Mouse (Mus musculus): ENCODE results near the gene 1810024B03Rik. TPM values are rescaled to one million over a fixed set of nuclear protein-coding genes. Genes with fewer than 3 reads are reported as not detected.
"Not testable (repeated sequence)": the region's sequence is repeated elsewhere in the genome, so short reads cannot be mapped to it uniquely, and the experiment has no call there.

1810024B03Rik gene
- total RNA-seq, 2 experiments from 2014 or later, result 0.84 to 1.1 TPM

DNA sequence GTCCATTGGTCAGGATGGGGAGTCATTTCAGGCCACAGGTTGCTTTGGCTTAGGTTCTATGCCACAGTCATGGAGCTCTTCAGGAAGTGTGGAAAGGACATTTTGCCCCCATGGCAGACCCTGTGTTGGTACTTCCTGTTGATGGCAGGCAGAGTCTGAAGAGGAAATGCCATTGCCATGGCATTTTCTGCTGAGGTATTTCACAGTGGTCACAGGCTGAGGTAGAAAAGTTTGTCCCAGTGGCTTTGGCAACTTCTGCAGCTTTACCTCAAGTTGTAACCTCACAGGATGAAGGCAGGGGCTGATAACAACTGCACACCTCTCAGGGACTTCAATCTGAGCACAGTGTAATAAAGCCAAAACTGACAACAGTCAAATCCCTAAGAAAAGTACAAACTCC lies 18.5 kb downstream of the 1810024B03Rik start:
- ATAC-seq (replicated peaks; ENCODE audit: low FRiP score, poor library complexity, severe bottlenecking), result no peak

DNA sequence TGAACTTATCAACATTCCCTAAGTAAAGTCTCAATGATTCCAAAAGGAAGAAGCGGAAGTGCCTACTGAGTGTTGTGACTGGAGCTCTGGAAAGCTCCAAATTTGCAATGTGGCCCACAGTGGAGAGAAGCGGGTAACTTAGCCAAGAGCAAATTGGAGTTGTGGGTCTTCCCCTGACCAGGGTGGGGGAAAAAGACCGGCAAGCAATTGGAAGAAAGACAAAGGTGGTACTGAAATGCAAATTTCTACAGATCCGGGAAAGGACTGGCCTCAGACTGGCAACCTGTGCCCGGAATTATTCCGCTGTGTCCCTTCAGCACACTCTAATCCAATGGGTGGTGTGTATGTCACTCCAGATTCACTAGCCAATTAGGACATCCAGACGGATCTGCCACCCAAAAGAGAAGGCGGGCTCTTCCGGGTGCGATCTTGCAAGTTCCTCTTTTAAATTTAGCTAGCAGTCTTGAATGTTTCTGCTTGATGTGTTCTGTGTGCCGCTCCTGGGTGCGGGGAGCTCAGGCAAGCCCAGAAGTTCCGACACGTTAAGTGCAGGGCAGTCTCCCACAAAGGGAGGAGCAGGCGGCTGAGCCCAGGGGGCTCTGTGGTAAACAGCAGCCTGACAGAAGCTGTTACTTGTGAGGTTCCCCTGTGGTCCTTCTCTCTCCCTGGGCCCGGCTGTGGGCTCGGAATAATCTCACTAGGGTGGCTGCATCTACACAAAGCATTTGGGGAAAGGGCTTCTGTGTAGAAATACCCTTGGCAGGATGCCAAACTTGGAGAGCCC lies 25.3 kb downstream of the 1810024B03Rik start:
- ATAC-seq (replicated peaks; ENCODE audit: low FRiP score, poor library complexity, severe bottlenecking), result peak; percentile 99

DNA sequence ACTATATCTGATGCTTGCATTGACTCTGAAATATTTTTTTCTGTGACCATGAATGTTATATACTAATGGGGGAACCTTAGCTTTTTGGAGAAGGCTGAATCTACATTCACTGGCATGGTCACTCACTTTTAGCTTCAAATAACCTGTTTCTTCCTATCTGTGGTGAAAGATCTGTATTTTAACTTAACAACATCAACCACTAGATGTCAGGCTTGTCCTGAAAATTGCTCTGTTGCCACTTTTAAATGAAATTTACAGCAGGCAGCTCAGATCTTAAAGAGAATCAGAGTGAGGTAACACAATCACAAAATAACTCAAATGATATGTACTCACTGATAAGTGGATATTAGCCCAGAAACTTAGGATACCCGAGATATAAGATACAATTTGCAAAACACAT lies 41.8 kb downstream of the 1810024B03Rik start:
- ATAC-seq (replicated peaks; ENCODE audit: low FRiP score, poor library complexity, severe bottlenecking), result not testable (repeated sequence)

- no peak for ATAC-seq (replicated peaks; ENCODE audit: low FRiP score, poor library complexity, severe bottlenecking)
These were observed 42.4 kb downstream of the 1810024B03Rik start for GRCm38 (mm10) chr2:127165675-127166074.

- ATAC-seq (replicated peaks; ENCODE audit: low FRiP score, poor library complexity, severe bottlenecking), result no peak
These were observed 62.4 kb downstream of the 1810024B03Rik start for GRCm38 (mm10) chr2:127145699-127146098.

- peak; percentile 97 for ATAC-seq (replicated peaks; ENCODE audit: low FRiP score, poor library complexity, severe bottlenecking)
These were observed 64.7 kb downstream of the 1810024B03Rik start, which contains the start of gene Itpripl1 for GRCm38 (mm10) chr2:127143158-127144063. Itpripl1 (minus strand) TSS chr2:127143442.

DNA sequence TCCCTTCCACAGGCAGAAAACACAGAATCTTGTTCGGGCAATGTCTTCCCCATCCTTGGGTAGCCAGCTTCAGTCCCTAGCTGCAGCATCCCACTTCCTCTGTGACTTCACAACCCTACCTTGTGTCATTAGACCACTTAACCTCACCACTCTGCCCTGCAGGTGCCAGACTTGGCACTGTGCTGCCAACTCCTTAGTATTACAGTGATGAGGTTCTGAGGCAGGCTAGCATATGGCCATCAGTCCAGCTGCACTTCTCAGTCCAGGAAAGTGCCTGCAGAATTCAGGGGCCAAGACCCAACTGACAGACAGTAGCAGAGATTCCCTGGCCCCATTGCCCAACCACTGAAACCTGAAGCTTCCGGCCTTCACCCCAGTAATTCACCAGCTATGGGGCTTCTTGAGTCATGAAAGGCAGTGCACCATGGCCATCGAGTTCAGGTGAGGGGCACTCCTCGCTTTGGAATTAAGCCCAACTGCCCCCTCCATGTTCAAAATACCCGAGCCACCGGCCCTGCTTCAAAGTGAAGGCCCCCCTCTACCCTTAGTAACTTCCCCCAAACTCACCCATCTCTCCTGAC lies 65.4 kb downstream of the 1810024B03Rik start:
- 0 out of 2 replicates have a peak, but pooled peaks have one; percentile 5 for ATAC-seq (replicated peaks; ENCODE audit: low FRiP score, poor library complexity, severe bottlenecking)

DNA sequence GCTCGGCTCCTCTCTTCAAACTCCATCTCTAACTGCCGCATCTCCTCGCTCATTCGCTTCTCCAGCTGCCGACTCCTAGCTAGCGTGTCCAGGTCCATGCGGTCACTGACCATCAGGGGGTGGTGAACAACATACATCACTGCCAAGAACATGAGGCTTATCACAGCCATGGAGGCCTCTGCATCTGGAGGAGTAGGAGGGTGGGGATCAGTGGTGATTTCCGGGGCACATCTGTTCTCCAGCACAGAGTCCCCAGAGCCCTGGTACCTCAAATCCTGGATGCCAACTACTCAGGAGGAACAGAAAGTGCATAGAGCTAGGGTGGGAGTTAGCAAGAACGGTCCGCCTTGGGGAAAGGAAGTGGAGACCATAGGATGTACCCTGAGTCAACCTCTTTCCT lies 66.0 kb downstream of the 1810024B03Rik start:
- no peak for ATAC-seq (replicated peaks; ENCODE audit: low FRiP score, poor library complexity, severe bottlenecking)

DNA sequence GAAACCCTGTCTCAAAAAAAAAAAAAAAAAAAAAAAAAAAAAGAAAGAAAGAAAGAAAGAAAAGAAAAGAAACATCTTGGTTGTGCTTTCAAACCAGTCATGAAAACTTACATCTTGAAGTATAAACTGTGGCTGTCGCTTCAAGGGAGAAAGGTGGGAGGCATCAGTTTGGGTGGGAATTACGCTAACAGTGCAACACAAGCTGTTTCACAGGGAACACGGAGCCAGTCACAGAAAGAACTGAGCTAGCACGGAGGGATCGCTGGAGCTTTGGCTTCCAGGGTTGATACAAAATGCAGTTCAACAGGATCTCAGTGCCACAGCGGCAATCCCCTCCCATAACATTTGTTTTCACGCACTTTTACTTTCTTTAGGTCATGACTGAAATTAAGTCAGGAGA lies 68.1 kb downstream of the 1810024B03Rik start:
- no peak for ATAC-seq (replicated peaks; ENCODE audit: low FRiP score, poor library complexity, severe bottlenecking)

GRCm38 (mm10) chr2:127139605-127140004 lies 68.5 kb downstream of the 1810024B03Rik start:
- ATAC-seq (replicated peaks; ENCODE audit: low FRiP score, poor library complexity, severe bottlenecking), result no peak

GRCm38 (mm10) chr2:127139094-127139493 lies 69.0 kb downstream of the 1810024B03Rik start:
- no peak for ATAC-seq (replicated peaks; ENCODE audit: low FRiP score, poor library complexity, severe bottlenecking)

GRCm38 (mm10) chr2:127138449-127138848 lies 69.6 kb downstream of the 1810024B03Rik start:
- ATAC-seq (replicated peaks; ENCODE audit: low FRiP score, poor library complexity, severe bottlenecking), result no peak

- no peak for ATAC-seq (replicated peaks; ENCODE audit: low FRiP score, poor library complexity, severe bottlenecking)
These were observed 70.2 kb downstream of the 1810024B03Rik start for GRCm38 (mm10) chr2:127137838-127138420.

GRCm38 (mm10) chr2:127136979-127137378 lies 71.1 kb downstream of the 1810024B03Rik start:
- no peak for ATAC-seq (replicated peaks; ENCODE audit: low FRiP score, poor library complexity, severe bottlenecking)

Other genes with a start within 250 kb of the 1810024B03Rik start
- 6.7 and 7.6 TPM in 2 replicates for gene Ap4e1, start 199.6 kb downstream of the 1810024B03Rik start, total RNA-seq (2015; ENCODE audit: low replicate concordance)
- 9.2 and 17.2 TPM in 2 replicates for gene Ap4e1, start 199.6 kb downstream of the 1810024B03Rik start, total RNA-seq (2017; ENCODE audit: low replicate concordance)
- 36.9 and 58.7 TPM in 2 replicates for gene Blvra, start 137.6 kb downstream of the 1810024B03Rik start, total RNA-seq (2015; ENCODE audit: low replicate concordance)
- 29.5 and 43.9 TPM in 2 replicates for gene Blvra, start 137.6 kb downstream of the 1810024B03Rik start, total RNA-seq (2017; ENCODE audit: low replicate concordance)
- 160 and 195 TPM in 2 replicates for gene Ncaph, start 74.3 kb downstream of the 1810024B03Rik start, total RNA-seq (2015; ENCODE audit: low replicate concordance)
- gene Ncaph, start 74.3 kb downstream of the 1810024B03Rik start, total RNA-seq (2017; ENCODE audit: low replicate concordance), result 202 and 244 TPM in 2 replicates
- 8.0 and 10.8 TPM in 2 replicates for gene Itpripl1, start 64.8 kb downstream of the 1810024B03Rik start, total RNA-seq (2015; ENCODE audit: low replicate concordance)
- 2.2 and 2.4 TPM in 2 replicates for gene Itpripl1, start 64.8 kb downstream of the 1810024B03Rik start, total RNA-seq (2017; ENCODE audit: low replicate concordance)
- 68.3 and 82.5 TPM in 2 replicates for gene Snrnp200, start 106 bp upstream of the 1810024B03Rik start, total RNA-seq (2015; ENCODE audit: low replicate concordance)
- gene Snrnp200, start 106 bp upstream of the 1810024B03Rik start, total RNA-seq (2017; ENCODE audit: low replicate concordance), result 86.6 and 112 TPM in 2 replicates
- 9.2 and 15.1 TPM in 2 replicates for gene Ciao1, start 39.5 kb upstream of the 1810024B03Rik start, total RNA-seq (2015; ENCODE audit: low replicate concordance)
- gene Ciao1, start 39.5 kb upstream of the 1810024B03Rik start, total RNA-seq (2017; ENCODE audit: low replicate concordance), result 9.4 and 11.9 TPM in 2 replicates
- 13.3 and 29.3 TPM in 2 replicates for gene Tmem127, start 39.6 kb upstream of the 1810024B03Rik start, total RNA-seq (2015; ENCODE audit: low replicate concordance)
- gene Tmem127, start 39.6 kb upstream of the 1810024B03Rik start, total RNA-seq (2017; ENCODE audit: low replicate concordance), result 25.8 and 28.4 TPM in 2 replicates
- gene Stard7, start 61.9 kb upstream of the 1810024B03Rik start, total RNA-seq (2015; ENCODE audit: low replicate concordance), result 47.2 and 59.5 TPM in 2 replicates
- gene Stard7, start 61.9 kb upstream of the 1810024B03Rik start, total RNA-seq (2017; ENCODE audit: low replicate concordance), result 46.2 and 65.4 TPM in 2 replicates
- 14.8 and 24.7 TPM in 2 replicates for gene Dusp2, start 127.9 kb upstream of the 1810024B03Rik start, total RNA-seq (2015; ENCODE audit: low replicate concordance)
- gene Dusp2, start 127.9 kb upstream of the 1810024B03Rik start, total RNA-seq (2017; ENCODE audit: low replicate concordance), result 3.1 and 16.0 TPM in 2 replicates
- not detected in 2 replicates for gene Astl, start 130.4 kb upstream of the 1810024B03Rik start, total RNA-seq (2015; ENCODE audit: low replicate concordance)
- gene Astl, start 130.4 kb upstream of the 1810024B03Rik start, total RNA-seq (2017; ENCODE audit: low replicate concordance), result not detected in 2 replicates
- not detected in 2 replicates for gene Adra2b, start 154.9 kb upstream of the 1810024B03Rik start, total RNA-seq (2015; ENCODE audit: low replicate concordance)
- not detected in 2 replicates for gene Adra2b, start 154.9 kb upstream of the 1810024B03Rik start, total RNA-seq (2017; ENCODE audit: low replicate concordance)
- not detected in 2 replicates for gene Gpat2, start 216.9 kb upstream of the 1810024B03Rik start, total RNA-seq (2015; ENCODE audit: low replicate concordance)
- gene Gpat2, start 216.9 kb upstream of the 1810024B03Rik start, total RNA-seq (2017; ENCODE audit: low replicate concordance), result not detected in 2 replicates
- 10.5 and 18.0 TPM in 2 replicates for gene Fahd2a, start 236.3 kb upstream of the 1810024B03Rik start, total RNA-seq (2015; ENCODE audit: low replicate concordance)
- 2.4 TPM in 1 of 2 replicates, not detected in the other for gene Fahd2a, start 236.3 kb upstream of the 1810024B03Rik start, total RNA-seq (2017; ENCODE audit: low replicate concordance)